Mouse (Mus musculus): ENCODE data around the gene Fgfr2. TPM values are rescaled to one million over a fixed set of nuclear protein-coding genes. Genes with fewer than 3 reads are reported as not detected.
A peak's percentile ranks its signal among the peaks of the same experiment; 100 is the strongest.

The Fgfr2 gene
- polyA plus RNA-seq, 1 experiment, result 114 TPM

GRCm38 (mm10) chr7:132930055-132930454 is 193.1 kb downstream of the Fgfr2 start:
- no peak for DNase-seq
- Histone ChIP-seq H3K4me1 (ENCODE audit: control insufficient read depth, insufficient read depth, low read length) (peaks cover 3% of the 10 kb centered on the region), H3K4me3 (replicated peaks; ENCODE audit: extremely low read depth, low read depth, low read length) (no peak overlapping the region)
- WGBS, result 87% methylated on average over 5 of the region's 5 CpGs
- TF ChIP-seq POLR2A (IDR thresholded peaks at IDR 0.05; ENCODE audit: borderline replicate concordance, extremely low read depth, low read depth, low read length) (no peak), CTCF (IDR thresholded peaks at IDR 0.05; ENCODE audit: insufficient read depth, low read length) (no peak)

- WGBS, result 40% methylated on average over 3 of the region's 3 CpGs
- no peak for DNase-seq
- TF ChIP-seq CTCF (IDR thresholded peaks at IDR 0.05; ENCODE audit: insufficient read depth, low read length), result no peak
- no peak for TF ChIP-seq POLR2A (IDR thresholded peaks at IDR 0.05; ENCODE audit: borderline replicate concordance, extremely low read depth, low read depth, low read length)
- no peaks in the 10 kb centered on the region for H3K4me1 ChIP-seq (ENCODE audit: control insufficient read depth, insufficient read depth, low read length)
- no peak overlapping the region for H3K4me3 ChIP-seq (replicated peaks; ENCODE audit: extremely low read depth, low read depth, low read length)
Observed at GRCm38 (mm10) chr7:132927201-132927600, 195.9 kb downstream of the Fgfr2 start.

GRCm38 (mm10) chr7:132925227-132925626 is 197.9 kb downstream of the Fgfr2 start:
- 85% methylated on average over 2 of the region's 2 CpGs for WGBS
- DNase-seq, result no peak
- no peak overlapping the region for H3K4me3 ChIP-seq (replicated peaks; ENCODE audit: extremely low read depth, low read depth, low read length)
- H3K4me1 ChIP-seq (ENCODE audit: control insufficient read depth, insufficient read depth, low read length), result no peaks in the 10 kb centered on the region
- no peak for TF ChIP-seq CTCF (IDR thresholded peaks at IDR 0.05; ENCODE audit: insufficient read depth, low read length)
- TF ChIP-seq POLR2A (IDR thresholded peaks at IDR 0.05; ENCODE audit: borderline replicate concordance, extremely low read depth, low read depth, low read length), result no peak

GRCm38 (mm10) chr7:132921971-132922370 is 201.2 kb downstream of the Fgfr2 start:
- 50% methylated on average over 3 of the region's 3 CpGs for WGBS

GRCm38 (mm10) chr7:132903796-132904195 is 219.4 kb downstream of the Fgfr2 start:
- no peak for DNase-seq
- Histone ChIP-seq H3K4me3 (replicated peaks; ENCODE audit: extremely low read depth, low read depth, low read length) (no peak overlapping the region), H3K4me1 (ENCODE audit: control insufficient read depth, insufficient read depth, low read length) (no peaks in the 10 kb centered on the region)
- 64% methylated on average over 3 of the region's 3 CpGs for WGBS
- TF ChIP-seq POLR2A (IDR thresholded peaks at IDR 0.05; ENCODE audit: borderline replicate concordance, extremely low read depth, low read depth, low read length), result no peak
- no peak for TF ChIP-seq CTCF (IDR thresholded peaks at IDR 0.05; ENCODE audit: insufficient read depth, low read length)

More at GRCm38 (mm10) chr7:132921971-132922370, 201.2 kb downstream of the Fgfr2 start:
- no peak for DNase-seq
- no peaks in the 10 kb centered on the region for H3K4me1 ChIP-seq (ENCODE audit: control insufficient read depth, insufficient read depth, low read length)
- TF ChIP-seq CTCF (IDR thresholded peaks at IDR 0.05; ENCODE audit: insufficient read depth, low read length) (no peak), POLR2A (IDR thresholded peaks at IDR 0.05; ENCODE audit: borderline replicate concordance, extremely low read depth, low read depth, low read length) (no peak)
- no peak overlapping the region for H3K4me3 ChIP-seq (replicated peaks; ENCODE audit: extremely low read depth, low read depth, low read length)

GRCm38 (mm10) chr7:132900826-132901531 is 222.2 kb downstream of the Fgfr2 start:
- DNase-seq, result no peak
- no peaks in the 10 kb centered on the region for H3K4me1 ChIP-seq (ENCODE audit: control insufficient read depth, insufficient read depth, low read length)
- TF ChIP-seq CTCF (IDR thresholded peaks at IDR 0.05; ENCODE audit: insufficient read depth, low read length) (no peak), POLR2A (IDR thresholded peaks at IDR 0.05; ENCODE audit: borderline replicate concordance, extremely low read depth, low read depth, low read length) (no peak)
- 57% methylated on average over 2 of the region's 2 CpGs for WGBS
- no peak overlapping the region for H3K4me3 ChIP-seq (replicated peaks; ENCODE audit: extremely low read depth, low read depth, low read length)

- no peak overlapping the region for H3K4me3 ChIP-seq (replicated peaks; ENCODE audit: extremely low read depth, low read depth, low read length)
- TF ChIP-seq POLR2A (IDR thresholded peaks at IDR 0.05; ENCODE audit: borderline replicate concordance, extremely low read depth, low read depth, low read length), result no peak
- peak; percentile 38 for TF ChIP-seq CTCF (IDR thresholded peaks at IDR 0.05; ENCODE audit: insufficient read depth, low read length)
- DNase-seq, result no peak
- 91% methylated on average over 2 of the region's 2 CpGs for WGBS
- no peaks in the 10 kb centered on the region for H3K4me1 ChIP-seq (ENCODE audit: control insufficient read depth, insufficient read depth, low read length)
Observed at GRCm38 (mm10) chr7:132898234-132898633, 224.9 kb downstream of the Fgfr2 start.

GRCm38 (mm10) chr7:132897258-132897657 is 225.9 kb downstream of the Fgfr2 start:
- no peak for DNase-seq
- no peak overlapping the region for H3K4me3 ChIP-seq (replicated peaks; ENCODE audit: extremely low read depth, low read depth, low read length)
- WGBS, result 92% methylated on average over 10 of the region's 10 CpGs
- H3K4me1 ChIP-seq (ENCODE audit: control insufficient read depth, insufficient read depth, low read length), result peaks cover 5% of the 10 kb centered on the region; the same call in 1 of the 2 replicates
- TF ChIP-seq POLR2A (IDR thresholded peaks at IDR 0.05; ENCODE audit: borderline replicate concordance, extremely low read depth, low read depth, low read length), result no peak
- 0 out of 2 replicates have a peak, but pooled peaks have one; percentile 1 for TF ChIP-seq CTCF (IDR thresholded peaks at IDR 0.05; ENCODE audit: insufficient read depth, low read length)

- TF ChIP-seq CTCF (IDR thresholded peaks at IDR 0.05; ENCODE audit: insufficient read depth, low read length) (no peak), POLR2A (IDR thresholded peaks at IDR 0.05; ENCODE audit: borderline replicate concordance, extremely low read depth, low read depth, low read length) (no peak)
- WGBS, result 74% methylated on average over 9 of the region's 9 CpGs
- no peak for DNase-seq
- H3K4me1 ChIP-seq (ENCODE audit: control insufficient read depth, insufficient read depth, low read length), result peaks cover 7% of the 10 kb centered on the region; the same call in 1 of the 2 replicates
- no peak overlapping the region for H3K4me3 ChIP-seq (replicated peaks; ENCODE audit: extremely low read depth, low read depth, low read length)
Observed at GRCm38 (mm10) chr7:132896206-132896815, 226.8 kb downstream of the Fgfr2 start.
